Mouse (Mus musculus) liver, embryonic 14.5 days (tissue): Measurements from ENCODE around the gene Sqstm1. TPM values are rescaled to one million over a fixed set of nuclear protein-coding genes. Genes with fewer than 3 reads are reported as not detected.

Experiments
- ATAC-seq: fragments of 200-750 bp; cut with Nextera tagmentation; 2 replicates; pipeline ENCODE4 v1.8.0; 2017; ENCODE audit warnings: moderate number of reproducible peaks, mild to moderate bottlenecking, moderate library complexity; ENCODE audit not compliant: insufficient read depth
- DNase-seq, 3 experiments: peaks; one replicate each; pipeline ENCODE4 v3.0.0-alpha.2; 2012 to 2013; ENCODE audit warnings: low read depth in 3 of 3, low spot score in 3 of 3
- H3K27ac ChIP-seq: fragments of 300-500 bp; sonication (generic); 2 replicates; pipeline ENCODE4 v1.5.1; 2014; ENCODE audit warnings: moderate library complexity, mild to moderate bottlenecking, control low read depth, inconsistent platforms
- H3K27me3 ChIP-seq: fragments of 300-500 bp; sonication (generic); 2 replicates; pipeline ENCODE4 v1.6.1; 2014; ENCODE audit warnings: mild to moderate bottlenecking, low read length, moderate library complexity; ENCODE audit not compliant: control insufficient read depth, insufficient read depth
- H3K36me3 ChIP-seq: fragments of 300-500 bp; sonication (generic); replicated peaks from 2 replicates; pipeline ENCODE4 v1.6.1; 2014; ENCODE audit warnings: low read depth; ENCODE audit not compliant: control insufficient read depth, insufficient read depth
- H3K4me1 ChIP-seq, 2 experiments: fragments of 200-500 bp in 1 of 2; fragments of 300-500 bp in 1 of 2; sonication (generic) in 1 of 2; replicated peaks; 2 replicates each; pipeline ENCODE4 v1.6.1; 2012 to 2014; ENCODE audit warnings: antibody characterized with exemption in 1 of 2, inconsistent platforms in 1 of 2, low read length in 1 of 2; ENCODE audit not compliant: control insufficient read depth in 2 of 2, insufficient read depth in 2 of 2
- H3K4me2 ChIP-seq: fragments of 300-500 bp; sonication (generic); 2 replicates; pipeline ENCODE4 v1.6.1; 2014; ENCODE audit warnings: low read depth, mild to moderate bottlenecking, control low read depth, moderate library complexity
- H3K4me3 ChIP-seq, 2 experiments: fragments of 200-500 bp in 1 of 2; fragments of 300-500 bp in 1 of 2; sonication (generic) in 1 of 2; 2 replicates each; pipeline ENCODE4 v1.5.1; 2012 to 2014; ENCODE audit warnings: low read depth in 2 of 2, low read length in 2 of 2, mild to moderate bottlenecking in 2 of 2, control low read depth in 1 of 2, inconsistent platforms in 1 of 2, moderate library complexity in 1 of 2; ENCODE audit not compliant: insufficient read depth in 1 of 2
- H3K9ac ChIP-seq: fragments of 300-500 bp; sonication (generic); replicated peaks from 2 replicates; pipeline ENCODE4 v1.6.1; 2014; ENCODE audit warnings: mild to moderate bottlenecking, control low read depth, moderate library complexity
- H3K9me3 ChIP-seq: fragments of 300-500 bp; sonication (generic); 2 replicates; pipeline ENCODE4 v1.6.1; 2016; ENCODE audit warnings: low read length, mixed read lengths; ENCODE audit not compliant: control insufficient read depth
- CTCF ChIP-seq: IDR thresholded peaks from 2 replicates; pipeline ENCODE4 v1.5.1; 2016; ENCODE audit warnings: antibody characterized with exemption, low read depth, control low read depth
- EP300 ChIP-seq: IDR thresholded peaks from 2 replicates; pipeline ENCODE4 v1.6.1; 2016; ENCODE audit warnings: antibody characterized with exemption, low read depth
- WGBS: fragments of 180-500 bp; shearing (Covaris S2); extraction: QIAGEN DNeasy Blood & Tissue Kit; methylation state at CpG from one replicate; pipeline ENCODE4 v1.1.7; 2014; ENCODE audit not compliant: insufficient replicate concordance; 5-methylcytosine and 5-hydroxymethylcytosine counted together
- polyA plus RNA-seq, 2 experiments: library from polyadenylated mRNA; depleted of rRNA in 1 of 2; stranded (reverse) in 1 of 2; unstranded in 1 of 2; fragments of >200 nt; fragmentation: Nextera tagmentation in 1 of 2; extraction: Ambion mirVana in 1 of 2; gene quantifications; 2 replicates each; pipeline versions ENCODE4 v1.2.1 to v1.2.3; 2012 to 2014

Sqstm1 gene
- polyA plus RNA-seq, 2 experiments = 43.7 to 103 TPM

DNA sequence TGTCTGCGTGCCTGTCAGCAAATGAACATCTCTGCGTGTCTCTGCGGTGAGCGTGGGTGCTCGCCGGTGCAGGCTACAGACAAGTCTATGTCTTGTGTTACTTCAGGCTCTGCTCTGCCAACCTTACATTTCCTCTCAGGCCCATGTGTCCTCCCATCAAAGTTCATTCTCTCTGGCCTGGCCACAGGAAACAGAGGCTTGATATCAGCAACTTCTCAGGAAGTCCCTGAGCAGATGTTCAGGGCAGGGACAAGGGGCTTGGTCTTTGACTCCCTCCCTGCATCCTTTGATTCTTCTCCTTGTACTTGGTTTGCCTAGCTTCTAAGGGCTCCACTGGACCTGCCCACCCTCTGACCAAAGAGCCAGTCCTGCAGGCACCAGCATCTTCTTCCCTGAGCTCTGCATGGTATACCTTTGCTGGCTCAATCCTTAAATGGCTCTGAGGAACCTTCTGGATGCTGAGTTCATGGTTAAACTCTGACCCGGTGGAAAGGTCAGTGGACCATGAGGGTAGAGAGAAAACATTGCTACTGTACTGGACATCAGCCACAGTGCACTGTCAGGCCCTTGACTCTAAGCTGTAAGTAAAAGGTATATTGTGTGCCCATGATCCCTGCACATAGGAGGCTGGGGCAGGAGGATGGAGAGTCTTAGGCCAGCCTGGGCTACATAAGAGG lies 29.7 kb upstream of the Sqstm1 start:
- Histone ChIP-seq H3K9ac (no peak overlapping the region), H3K4me3 (no peak overlapping the region), H3K9me3 (no peaks in the 10 kb centered on the region), H3K27me3 (no peaks in the 10 kb centered on the region; the same call in 1 of the 2 replicates), H3K4me1 (peaks cover 23 to 25% of the 10 kb centered on the region in 2 experiments), H3K27ac (no peak overlapping the region), H3K4me2 (no peak overlapping the region), H3K36me3 (no peaks in the 10 kb centered on the region)
- TF ChIP-seq EP300 (no peak), CTCF (no peak)
- WGBS = 21% methylated on average over 7 of the region's 7 CpGs
- ATAC-seq (no peak), DNase-seq (no peak)

DNA sequence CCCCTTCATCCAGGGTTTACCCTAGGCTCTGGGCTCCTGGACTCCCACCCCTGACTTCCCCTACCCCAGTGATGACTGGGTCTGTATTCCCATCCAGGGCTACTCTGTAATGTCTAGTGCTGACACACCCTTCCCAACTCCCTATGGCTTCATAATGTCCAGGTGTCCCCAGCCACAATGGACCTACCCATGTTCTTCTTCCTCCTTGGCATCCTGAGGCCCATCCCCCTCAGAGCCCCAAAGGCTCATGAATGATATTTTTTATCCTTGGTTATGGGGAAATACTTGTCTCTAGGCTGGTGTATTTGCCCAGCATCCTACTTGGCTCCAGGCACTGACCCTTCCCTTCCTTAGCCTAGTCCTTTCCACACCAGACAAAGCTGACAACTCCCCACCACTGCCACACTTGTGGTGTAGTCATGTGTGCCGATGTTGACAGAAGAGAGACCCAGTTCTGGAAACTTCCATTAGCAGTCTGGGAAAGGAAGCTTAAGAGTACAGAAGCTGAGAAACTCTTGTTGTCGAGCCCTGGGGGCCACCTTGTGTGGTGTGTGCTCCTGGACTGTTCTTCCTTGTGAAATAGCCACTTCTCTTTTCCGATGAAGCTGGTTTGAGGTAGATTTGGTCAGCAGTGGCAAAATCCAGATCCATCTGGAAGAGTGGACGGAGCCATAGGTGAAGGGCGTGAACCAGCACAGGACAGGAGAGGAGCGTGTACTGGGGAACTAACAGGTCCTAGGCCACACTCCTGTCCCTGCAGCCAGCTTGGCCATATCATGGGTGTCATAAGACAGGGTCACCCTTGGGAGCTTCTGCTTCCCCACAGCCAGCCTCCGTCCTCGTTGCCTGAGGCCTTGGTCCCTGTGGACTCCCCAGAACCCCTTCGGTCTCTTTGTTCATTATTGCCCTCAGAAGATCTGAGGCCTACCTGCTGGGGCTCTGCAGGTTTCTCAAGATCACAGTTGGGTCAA lies 28.5 kb upstream of the Sqstm1 start:
- H3K4me3 ChIP-seq = no peak overlapping the region

DNA sequence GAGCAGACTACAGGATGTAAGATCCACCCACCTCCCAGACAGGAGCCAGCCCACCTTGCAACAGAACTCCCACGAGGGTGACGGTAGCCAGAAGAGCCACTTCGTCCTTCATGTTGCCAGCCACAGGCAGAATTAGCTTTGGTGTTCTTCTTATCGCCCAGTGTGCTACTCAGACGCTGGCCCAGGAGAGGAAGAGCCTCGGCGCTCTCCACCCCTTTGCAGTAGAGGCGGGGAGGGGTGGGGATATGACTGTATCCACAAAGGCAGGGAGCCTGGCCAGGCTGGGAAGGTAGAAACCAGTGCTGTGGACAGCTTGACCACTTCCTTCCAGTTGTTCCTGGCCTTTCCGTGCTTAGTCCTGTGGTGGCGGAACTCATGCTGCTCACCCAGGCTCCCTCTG lies 27.7 kb upstream of the Sqstm1 start, which contains the start of gene Ltc4s:
TSS of gene Ltc4s (minus strand) at position 293 of the 400 bp plus-strand sequence.
- Histone ChIP-seq H3K27me3 (no peaks in the 10 kb centered on the region; the same call in 1 of the 2 replicates), H3K9ac (no peak within 1 kb of the TSS), H3K36me3 (peaks cover 17% of the 10 kb centered on the region), H3K4me3 (peak within 1 kb of the TSS; percentile 62 to 77; a peak in 2 of 4 replicates), H3K27ac (no peak within 1 kb of the TSS), H3K4me2 (peak within 1 kb of the TSS; percentile 100), H3K9me3 (no peaks in the 10 kb centered on the region), H3K4me1 (peaks cover 23 to 25% of the 10 kb centered on the region in 2 experiments)
- ATAC-seq = peak; percentile 27; the same call in 1 of the 2 replicates
- no peak for TF ChIP-seq EP300
- TF ChIP-seq CTCF = no peak
- WGBS = 6% methylated on average over 10 of the region's 10 CpGs
- DNase-seq = no peak

More for the DNA sequence above, 28.5 kb upstream of the Sqstm1 start:
- ATAC-seq = no peak
- 66% methylated on average over 9 of the region's 9 CpGs for WGBS
- H3K36me3 ChIP-seq = peaks cover 9% of the 10 kb centered on the region
- H3K9me3 ChIP-seq = no peaks in the 10 kb centered on the region
- no peak for DNase-seq
- no peaks in the 10 kb centered on the region; the same call in 1 of the 2 replicates for H3K27me3 ChIP-seq
- no peak overlapping the region for H3K9ac ChIP-seq
- H3K4me1 ChIP-seq = peaks cover 23 to 25% of the 10 kb centered on the region in 2 experiments
- TF ChIP-seq CTCF (no peak), EP300 (no peak)
- H3K4me2 ChIP-seq = no peak overlapping the region
- H3K27ac ChIP-seq = no peak overlapping the region

- peaks cover 23 to 25% of the 10 kb centered on the region in 2 experiments for H3K4me1 ChIP-seq
- H3K4me2 ChIP-seq = peak overlapping the region; percentile 100
- peak overlapping the region; percentile 59 for H3K9ac ChIP-seq
- no peak overlapping the region for H3K27ac ChIP-seq
- TF ChIP-seq EP300 (no peak), CTCF (no peak)
- WGBS = 2% methylated on average over 66 of the region's 66 CpGs
- no peaks in the 10 kb centered on the region; the same call in 1 of the 2 replicates for H3K27me3 ChIP-seq
- H3K36me3 ChIP-seq = peaks cover 27% of the 10 kb centered on the region
- peak; percentile 59 for ATAC-seq
- H3K9me3 ChIP-seq = no peaks in the 10 kb centered on the region
- H3K4me3 ChIP-seq = peak overlapping the region; percentile 62 to 77
- DNase-seq = no peak
These were observed 26.6 kb upstream of the Sqstm1 start for GRCm38 (mm10) chr11:50236937-50237835.
